Mouse (Mus musculus): ENCODE measurements around the gene Antxr2. TPM values are rescaled to one million over a fixed set of nuclear protein-coding genes. Genes with fewer than 3 reads are reported as not detected.

Antxr2 gene
- total RNA-seq (2021): 10 to 100 TPM; 16.2 to 19.3 TPM
- long read RNA-seq, experiment 1, full-length matches to known transcripts: 14 of 17 reads
- long read RNA-seq, experiment 1, partial matches to known transcripts: 1 of 17 reads
- long read RNA-seq, experiment 1, other reads (novel, unspliced or antisense): 2 of 17 reads
- long read RNA-seq, experiment 2, full-length matches to known transcripts: 26 of 31 reads
- long read RNA-seq, experiment 2, partial matches to known transcripts: 0 of 31 reads
- long read RNA-seq, experiment 2, other reads (novel, unspliced or antisense): 5 of 31 reads

GRCm38 (mm10) chr5:98030902-98031641 lies at the start of gene Antxr2:
Antxr2 (minus strand) TSS chr5:98031043.
- peak; percentile 80 for DNase-seq
- intact Hi-C loops (cut with DNase I; ENCODE audit: low total_unique reads): no loop called here

- intact Hi-C loops (cut with DNase I; ENCODE audit: low total_unique reads): no loop called here
- DNase-seq: peak; percentile 16
Measured at GRCm38 (mm10) chr5:98076612-98077011, 45.8 kb upstream of the Antxr2 start.

- DNase-seq: no peak
- intact Hi-C loops (cut with DNase I; ENCODE audit: low total_unique reads): no loop called here
Measured at GRCm38 (mm10) chr5:98069191-98069590, 38.3 kb upstream of the Antxr2 start.

- DNase-seq: no peak
- intact Hi-C loops (cut with DNase I; ENCODE audit: low total_unique reads): no loop called here
Measured at GRCm38 (mm10) chr5:98055275-98055674, 24.4 kb upstream of the Antxr2 start.

- DNase-seq: no peak
- intact Hi-C loops (cut with DNase I; ENCODE audit: low total_unique reads): no loop called here
Measured at GRCm38 (mm10) chr5:98054834-98055233, 24.0 kb upstream of the Antxr2 start.

- intact Hi-C loops (cut with DNase I; ENCODE audit: low total_unique reads): no loop called here
- DNase-seq: no peak
Measured at GRCm38 (mm10) chr5:98034928-98035327, 4.1 kb upstream of the Antxr2 start.

GRCm38 (mm10) chr5:98034207-98034606 lies 3.4 kb upstream of the Antxr2 start:
- DNase-seq: no peak
- intact Hi-C loops (cut with DNase I; ENCODE audit: low total_unique reads): no loop called here

- intact Hi-C loops (cut with DNase I; ENCODE audit: low total_unique reads): no loop called here
- no peak for DNase-seq
Measured at GRCm38 (mm10) chr5:98032803-98033420, 2.1 kb upstream of the Antxr2 start.

- intact Hi-C loops (cut with DNase I; ENCODE audit: low total_unique reads): no loop called here
Measured at GRCm38 (mm10) chr5:98030091-98030901, 547 bp downstream of the Antxr2 start.

GRCm38 (mm10) chr5:98027688-98028389 lies 3.0 kb downstream of the Antxr2 start:
- DNase-seq: no peak
- intact Hi-C loops (cut with DNase I; ENCODE audit: low total_unique reads): no loop called here

More at GRCm38 (mm10) chr5:98030091-98030901, 547 bp downstream of the Antxr2 start:
- DNase-seq: peak; percentile 73

GRCm38 (mm10) chr5:98025921-98026320 lies 4.9 kb downstream of the Antxr2 start:
- DNase-seq: no peak
- intact Hi-C loops (cut with DNase I; ENCODE audit: low total_unique reads): no loop called here

- intact Hi-C loops (cut with DNase I; ENCODE audit: low total_unique reads): no loop called here
- DNase-seq: no peak
Measured at GRCm38 (mm10) chr5:98024545-98024944, 6.3 kb downstream of the Antxr2 start.

GRCm38 (mm10) chr5:98021518-98021917 lies 9.3 kb downstream of the Antxr2 start:
- intact Hi-C loops (cut with DNase I; ENCODE audit: low total_unique reads): no loop called here
- DNase-seq: no peak

- DNase-seq: no peak
- intact Hi-C loops (cut with DNase I; ENCODE audit: low total_unique reads): no loop called here
Measured at GRCm38 (mm10) chr5:98020658-98021057, 10.2 kb downstream of the Antxr2 start.

- DNase-seq: no peak
- intact Hi-C loops (cut with DNase I; ENCODE audit: low total_unique reads): no loop called here
Measured at GRCm38 (mm10) chr5:98019396-98019795, 11.4 kb downstream of the Antxr2 start.

- intact Hi-C loops (cut with DNase I; ENCODE audit: low total_unique reads): no loop called here
- no peak for DNase-seq
Measured at GRCm38 (mm10) chr5:98018162-98018561, 12.7 kb downstream of the Antxr2 start.

- intact Hi-C loops (cut with DNase I; ENCODE audit: low total_unique reads): no loop called here
- peak; percentile 12 for DNase-seq
Measured at GRCm38 (mm10) chr5:98016247-98017203, 14.3 kb downstream of the Antxr2 start.

- intact Hi-C loops (cut with DNase I; ENCODE audit: low total_unique reads): no loop called here
- DNase-seq: peak; percentile 14
Measured at GRCm38 (mm10) chr5:98005751-98006150, 25.1 kb downstream of the Antxr2 start.

Data from gastrocnemius, postnatal 14 days (tissue).